Mouse (Mus musculus) ovary, adult 10 weeks (tissue): ENCODE results near the gene Gp2. TPM values are rescaled to one million over a fixed set of nuclear protein-coding genes. Genes with fewer than 3 reads are reported as not detected.

Experiments
- polyA plus RNA-seq: library from polyadenylated mRNA; stranded (reverse); fragments of 350-450 nt; fragmentation: Illumina TruSeq; extraction: RNeasy Lipid Tissue Mini Kit (QIAGEN cat#74804); gene quantifications from one replicate; pipeline ENCODE4 v1.2.3, GENCODE M21; 2014

Gene Gp2
- polyA plus RNA-seq = not detected

DNA sequence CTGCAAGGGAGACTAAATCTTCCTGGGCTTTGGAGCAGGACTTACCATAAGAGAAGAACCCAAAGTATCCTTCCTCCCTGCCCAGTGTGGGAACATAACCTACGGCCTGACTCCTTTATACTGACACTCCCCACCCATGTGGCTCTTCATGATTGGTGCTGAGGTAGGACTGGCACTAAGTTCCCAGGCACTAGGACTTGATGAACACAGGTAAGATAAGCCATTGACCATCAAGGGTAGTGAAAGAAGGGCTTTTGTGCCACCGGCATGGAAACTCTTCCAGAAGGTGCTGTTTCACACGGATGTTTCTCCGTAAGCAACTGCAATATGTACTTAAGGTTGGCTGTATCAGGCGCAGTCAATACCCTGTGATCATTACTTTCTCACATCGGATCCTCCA, at the start of gene Gp2:
TSS of gene Gp2 (minus strand) at position 101 of the 400 bp plus-strand sequence.

DNA sequence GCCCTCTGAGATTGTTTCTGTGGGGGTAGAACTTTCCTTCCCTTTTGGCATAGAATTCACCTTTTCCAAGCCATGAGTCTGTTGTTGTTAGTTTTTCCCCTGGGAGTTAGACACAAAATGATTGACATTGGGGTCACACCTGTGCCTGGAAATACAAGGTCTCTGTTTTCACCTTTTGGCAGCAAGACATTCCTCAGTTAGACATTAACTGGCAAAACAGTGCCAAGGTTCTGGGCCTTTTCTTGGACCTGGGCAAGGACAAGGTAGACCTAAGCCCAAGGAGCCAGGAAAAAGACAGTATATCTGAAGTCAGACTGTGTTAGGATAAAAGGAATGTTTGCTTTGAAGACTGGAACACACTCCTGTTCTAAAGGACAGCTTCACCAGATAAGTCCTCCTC, 20.2 kb upstream of the Gp2 start, which contains the start of gene Umod:
TSS of gene Umod (minus strand) at position 27 of the 400 bp plus-strand sequence.

Other genes starting within 250 kb of the Gp2 start
- gene Umod, start 20.0 kb upstream of the Gp2 start, polyA plus RNA-seq = not detected
- gene Acsm5, start 60.2 kb upstream of the Gp2 start, polyA plus RNA-seq = 0.14 TPM
- gene Pdilt, start 64.2 kb upstream of the Gp2 start, polyA plus RNA-seq = not detected
- gene Acsm2, start 95.1 kb upstream of the Gp2 start, polyA plus RNA-seq = not detected
- gene Acsm1, start 147.7 kb upstream of the Gp2 start, polyA plus RNA-seq = not detected
- gene Acsm4, start 230.7 kb upstream of the Gp2 start, polyA plus RNA-seq = not detected